Mouse (Mus musculus) frontal cortex, adult (tissue): ENCODE measurements around the gene Znrd1as.

Experiments used
- ATAC-seq: cut with Nextera tagmentation; 2 replicates; pipeline ENCODE4 v1.9.2; 2017; ENCODE audit warnings: mild to moderate bottlenecking, moderate library complexity, mixed read lengths; ENCODE audit not compliant: low TSS enrichment

Gene Znrd1as

DNA sequence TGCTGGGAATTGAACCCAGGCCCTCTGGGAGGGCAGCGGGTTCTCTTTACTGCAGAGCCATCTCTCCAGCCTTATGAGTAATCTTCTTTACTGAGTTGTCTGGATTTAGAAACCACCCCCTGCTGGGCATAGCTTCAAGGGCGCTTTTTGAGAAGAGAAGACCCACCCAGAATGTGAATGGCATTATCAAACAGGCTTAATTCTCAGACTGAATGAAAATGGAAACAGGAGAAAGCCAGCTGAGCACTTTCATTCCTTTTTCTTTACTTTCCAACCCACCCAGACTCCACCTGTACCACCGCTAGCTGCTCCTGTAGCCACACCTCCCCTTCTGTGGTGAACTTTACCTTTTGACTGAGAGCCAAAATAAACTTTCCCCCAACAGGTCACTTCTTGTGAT, 37.1 kb downstream of the Znrd1as start:
- ATAC-seq: no peak

DNA sequence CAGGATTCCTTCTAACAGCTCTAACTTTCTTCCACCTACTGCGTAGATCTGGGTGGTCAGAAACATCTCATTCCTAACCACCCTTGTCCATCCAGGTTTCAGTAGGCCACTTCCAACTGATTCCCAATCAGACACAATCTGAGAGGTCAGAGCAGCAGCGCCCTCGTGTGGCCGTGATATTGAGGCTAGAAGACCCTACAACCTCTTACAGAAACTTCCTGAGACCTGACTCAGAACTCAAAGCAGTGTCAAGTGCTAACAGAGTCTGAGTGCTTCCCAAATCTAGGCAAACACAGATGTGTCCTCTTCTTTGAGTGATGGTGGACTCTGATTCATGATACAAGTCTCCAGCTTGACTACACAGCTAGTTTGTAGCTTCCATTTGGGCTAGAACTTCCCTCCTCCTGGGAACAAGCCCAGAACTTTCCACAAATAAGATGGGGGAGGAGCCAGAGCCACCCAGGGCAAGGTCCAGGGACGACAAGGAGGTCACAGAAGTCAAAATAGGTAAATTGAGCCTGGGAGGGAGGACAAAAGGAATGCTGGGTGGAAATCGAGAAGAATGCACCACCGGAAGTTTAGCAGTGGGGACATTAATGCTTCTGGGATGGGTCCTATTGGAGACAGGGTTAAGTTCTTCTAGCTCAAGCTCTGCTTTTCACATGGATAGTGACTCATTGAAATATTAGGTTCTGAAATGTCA, 38.8 kb downstream of the Znrd1as start:
- peak; percentile 66 for ATAC-seq

DNA sequence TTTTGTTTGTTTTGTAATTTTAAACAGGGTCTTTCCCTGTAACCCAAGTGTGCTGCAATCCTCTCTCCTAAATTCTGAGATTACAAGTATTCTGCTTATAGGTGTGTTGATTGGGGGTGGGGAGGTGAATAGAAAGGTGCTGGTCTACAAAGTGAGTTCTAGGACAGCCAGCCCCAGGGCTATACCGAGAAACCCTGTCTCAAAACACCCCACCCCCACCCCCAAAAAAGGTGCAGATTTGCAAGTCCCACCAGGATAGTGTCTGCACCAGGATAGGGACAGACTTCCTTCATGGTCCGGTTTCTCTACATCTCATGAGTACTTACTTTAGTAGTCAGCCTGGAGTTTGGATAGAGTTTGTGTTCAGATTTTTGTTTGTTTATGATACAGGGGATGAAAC, 40.1 kb downstream of the Znrd1as start:
- no peak for ATAC-seq

DNA sequence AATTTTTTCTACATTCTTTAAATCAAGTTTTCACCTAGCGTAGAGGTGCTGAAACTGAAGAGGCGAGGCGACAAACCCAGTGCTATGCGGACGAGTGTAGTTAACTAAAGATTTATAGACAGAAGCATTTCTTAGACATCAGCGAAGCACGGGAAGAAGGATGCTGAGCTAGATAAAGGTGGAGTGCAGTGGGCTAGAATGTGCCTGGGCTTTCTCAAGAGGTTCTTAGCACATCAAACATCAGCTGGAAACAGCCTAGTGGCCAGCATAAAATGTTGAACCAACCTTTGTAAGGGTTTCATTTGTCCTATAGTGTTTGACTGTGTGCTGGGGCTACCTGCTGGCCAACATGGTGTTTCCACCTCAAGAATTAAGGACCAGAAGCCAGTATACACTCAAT, 42.5 kb downstream of the Znrd1as start, which contains the start of gene Zfp57:
Zfp57 (plus strand) TSS at position 301 of the 400 bp plus-strand sequence.
- ATAC-seq: no peak

DNA sequence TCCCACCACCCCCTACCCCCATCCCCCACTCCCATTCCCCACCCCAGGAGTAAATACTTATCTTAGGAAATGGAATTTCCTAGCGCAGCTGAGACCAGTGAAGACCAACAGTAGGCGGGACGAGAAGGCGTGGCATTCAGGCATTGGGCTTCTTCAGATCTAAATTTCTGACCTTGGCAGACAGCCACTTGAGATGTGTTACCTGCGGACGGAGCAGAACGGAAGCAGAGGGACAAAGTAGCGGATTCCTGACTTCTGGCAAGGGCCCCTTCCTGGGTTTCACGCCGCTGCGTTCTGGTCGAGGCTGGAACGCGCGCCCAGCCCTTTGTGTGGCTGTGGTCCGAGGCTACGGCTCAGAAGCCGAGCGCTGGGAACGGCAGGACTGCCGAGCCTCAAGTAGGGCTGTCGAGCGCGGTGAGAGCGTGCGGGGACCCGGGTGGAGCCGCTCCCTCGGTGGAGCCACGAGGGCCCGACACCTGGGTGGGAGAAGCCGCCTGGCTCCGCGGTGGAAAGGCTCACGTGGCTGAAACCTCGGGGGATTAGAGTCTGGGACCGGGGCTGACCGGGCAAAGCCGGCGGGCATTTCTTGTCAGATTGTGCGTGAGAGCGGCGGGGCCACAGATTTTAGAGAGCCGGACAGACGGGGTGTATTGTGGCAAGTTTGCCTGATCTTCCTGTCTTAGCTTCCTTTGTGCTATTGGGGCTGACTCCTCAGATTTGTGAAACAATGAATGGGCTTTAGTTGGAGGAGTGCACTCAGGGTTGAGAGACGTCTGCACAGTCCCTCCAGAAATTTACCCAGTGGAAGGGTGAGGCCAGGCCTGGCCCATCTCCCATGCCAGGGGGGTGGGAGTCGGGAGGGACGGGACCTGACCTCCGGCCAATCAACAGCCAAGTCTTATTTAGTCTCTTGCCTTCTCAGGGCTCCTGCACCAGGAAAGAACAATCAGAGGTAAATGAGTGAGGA, 44.3 kb downstream of the Znrd1as start:
- peak; percentile 78 for ATAC-seq

DNA sequence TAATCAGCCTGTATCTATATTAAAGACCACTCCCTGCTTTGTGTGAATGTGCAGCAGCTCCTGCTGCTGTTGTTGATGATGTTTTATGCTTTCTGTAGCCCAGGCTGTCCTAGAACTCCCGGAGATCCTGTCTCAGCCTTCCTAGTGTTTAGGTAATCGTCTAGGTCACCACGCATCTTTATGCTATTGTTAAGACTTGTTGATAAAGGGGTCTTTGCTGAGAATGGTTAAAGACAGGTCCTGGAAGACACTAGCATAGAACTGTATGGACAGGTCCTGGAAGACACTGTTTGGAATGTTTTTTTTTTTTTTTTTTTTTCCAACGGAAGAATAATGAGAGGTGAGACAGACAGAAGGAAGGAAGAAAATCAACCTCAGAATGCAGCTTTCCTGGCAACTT, 45.0 kb downstream of the Znrd1as start:
- ATAC-seq: no peak

DNA sequence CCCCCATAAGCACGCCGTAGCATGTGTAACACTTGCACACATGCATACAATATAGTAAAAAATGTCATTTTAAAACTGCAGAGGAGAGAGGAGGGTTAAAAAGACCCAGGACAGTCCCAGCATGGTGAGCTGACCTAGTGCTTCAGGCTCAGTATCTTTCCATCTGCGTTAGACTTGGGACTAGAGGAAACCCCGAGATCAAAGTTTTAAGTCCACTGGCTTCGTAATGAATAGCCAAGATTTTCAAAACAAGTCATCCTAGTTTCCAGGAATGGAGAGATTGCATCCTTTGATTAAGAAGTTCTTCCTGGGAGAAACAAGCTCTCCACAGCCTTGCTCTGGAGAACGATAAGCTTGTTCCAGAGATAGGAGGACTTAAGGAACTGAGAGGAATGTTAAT, 49.8 kb downstream of the Znrd1as start:
- no peak for ATAC-seq

DNA sequence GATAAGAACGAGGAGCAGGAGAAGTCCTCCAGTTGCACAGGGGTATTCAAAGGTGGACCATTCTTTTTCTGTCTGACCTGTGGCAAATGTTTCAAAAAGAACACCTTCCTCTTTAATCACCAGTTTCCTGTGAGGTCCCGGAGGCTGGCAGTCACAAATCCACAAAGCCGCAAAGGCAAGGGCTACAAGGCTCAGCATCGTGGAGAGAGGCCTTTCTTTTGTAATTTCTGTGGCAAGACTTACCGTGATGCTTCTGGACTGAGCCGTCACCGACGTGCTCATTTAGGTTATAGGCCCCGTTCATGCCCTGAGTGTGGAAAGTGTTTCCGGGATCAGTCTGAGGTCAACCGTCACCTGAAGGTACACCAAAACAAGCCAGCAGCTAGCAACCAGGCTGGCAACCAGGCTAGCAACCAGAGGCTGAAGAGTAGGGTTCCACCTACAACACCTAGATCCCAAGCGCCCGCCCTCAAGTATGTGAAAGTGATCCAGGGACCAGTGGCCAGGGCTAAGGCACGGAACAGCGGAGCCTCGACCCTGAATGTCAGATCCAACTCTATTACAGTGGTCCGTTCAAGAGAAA, 51.2 kb downstream of the Znrd1as start:
- ATAC-seq: no peak

DNA sequence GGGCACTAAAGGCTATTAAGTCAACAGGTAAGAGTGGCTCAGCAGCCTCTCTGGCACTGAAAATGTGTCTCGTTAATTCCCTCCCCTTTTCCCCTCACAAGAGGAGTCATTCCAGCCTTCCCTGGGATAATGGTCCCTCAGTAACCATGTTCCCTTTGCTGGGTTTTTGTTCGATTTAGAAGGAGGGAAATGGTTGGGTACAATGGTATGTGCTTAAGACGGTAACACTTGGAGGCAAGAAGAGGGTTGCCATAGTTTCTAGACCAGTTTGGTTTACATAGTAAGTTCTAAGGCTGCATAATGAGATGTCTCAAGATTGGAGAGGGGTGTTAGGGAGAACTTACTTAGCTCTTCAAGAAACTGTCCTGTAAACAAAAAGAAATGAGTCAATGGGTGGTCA, 53.3 kb downstream of the Znrd1as start:
- no peak for ATAC-seq

DNA sequence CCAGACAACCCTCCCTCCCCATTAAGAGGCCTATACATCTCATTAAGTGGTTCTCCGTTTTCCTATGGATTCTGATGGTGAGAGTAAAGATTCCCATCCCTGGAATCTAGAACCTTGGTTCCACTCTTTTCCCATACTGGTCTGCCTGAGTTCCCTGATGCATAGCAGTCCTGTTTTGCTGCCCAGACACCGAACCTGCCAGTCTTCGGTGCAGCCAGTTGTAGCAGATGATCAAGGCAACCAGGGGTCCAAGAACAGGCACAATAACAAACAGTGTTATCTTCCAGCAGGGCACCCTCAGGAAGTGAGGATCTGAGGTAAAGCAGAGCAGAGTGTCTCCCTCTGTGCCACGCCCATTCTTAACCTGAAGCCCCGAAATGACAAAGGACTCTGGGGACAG, 53.7 kb downstream of the Znrd1as start:
- ATAC-seq: no peak
